Mouse (Mus musculus): Measurements from ENCODE around the gene Slc7a10. TPM values are rescaled to one million over a fixed set of nuclear protein-coding genes. Genes with fewer than 3 reads are reported as not detected.

Gene Slc7a10
- polyA plus RNA-seq (2015; fragmentation: Nextera tagmentation; extraction: Ambion mirVana): 1.8 TPM in 2 replicates

- Histone ChIP-seq H3K36me3 (ENCODE audit: control insufficient read depth, insufficient read depth) (no peaks in the 10 kb centered on the region), H3K9ac (ENCODE audit: low read length) (peak within 1 kb of the TSS; percentile 60), H3K4me1 (ENCODE audit: control insufficient read depth, insufficient read depth, low read length) (peaks cover 14% of the 10 kb centered on the region), H3K27ac (ENCODE audit: low read length) (no peak within 1 kb of the TSS), H3K27me3 (ENCODE audit: control insufficient read depth, insufficient read depth, low read length) (peaks cover 50% of the 10 kb centered on the region), H3K4me3 (ENCODE audit: low read length) (peak within 1 kb of the TSS; percentile 53), H3K9me3 (replicated peaks; ENCODE audit: control insufficient read depth, low read length) (peaks cover 10% of the 10 kb centered on the region), H3K4me2 (ENCODE audit: low read depth, low read length) (peak within 1 kb of the TSS; percentile 72)
- 1% methylated on average over 43 of the region's 43 CpGs for WGBS
- ATAC-seq (replicated peaks; ENCODE audit: extremely low read depth, insufficient read depth, low FRiP score): no peak
These were observed at the start of gene Slc7a10 for GRCm38 (mm10) chr7:35185889-35186569. Gene Slc7a10 (plus strand): TSS chr7:35186385.

- Histone ChIP-seq H3K27ac (ENCODE audit: low read length) (no peak overlapping the region), H3K4me1 (ENCODE audit: control insufficient read depth, insufficient read depth, low read length) (no peaks in the 10 kb centered on the region)
- WGBS: 81% methylated on average over 1 of the region's 1 CpGs
These were observed 48.7 kb upstream of the Slc7a10 start for GRCm38 (mm10) chr7:35137524-35137923.

GRCm38 (mm10) chr7:35138481-35138880 lies 47.7 kb upstream of the Slc7a10 start:
- WGBS: 64% methylated on average over 4 of the region's 4 CpGs

More at GRCm38 (mm10) chr7:35137524-35137923, 48.7 kb upstream of the Slc7a10 start:
- Histone ChIP-seq H3K4me3 (ENCODE audit: low read length) (no peak overlapping the region), H3K4me2 (ENCODE audit: low read depth, low read length) (no peak overlapping the region), H3K9ac (ENCODE audit: low read length) (no peak overlapping the region), H3K27me3 (ENCODE audit: control insufficient read depth, insufficient read depth, low read length) (peaks cover 6% of the 10 kb centered on the region), H3K9me3 (replicated peaks; ENCODE audit: control insufficient read depth, low read length) (no peaks in the 10 kb centered on the region), H3K36me3 (ENCODE audit: control insufficient read depth, insufficient read depth) (no peaks in the 10 kb centered on the region)
- no peak for ATAC-seq (replicated peaks; ENCODE audit: extremely low read depth, insufficient read depth, low FRiP score)

GRCm38 (mm10) chr7:35139880-35140279 lies 46.3 kb upstream of the Slc7a10 start:
- Histone ChIP-seq H3K36me3 (ENCODE audit: control insufficient read depth, insufficient read depth) (no peaks in the 10 kb centered on the region), H3K9ac (ENCODE audit: low read length) (no peak overlapping the region), H3K4me1 (ENCODE audit: control insufficient read depth, insufficient read depth, low read length) (no peaks in the 10 kb centered on the region), H3K27me3 (ENCODE audit: control insufficient read depth, insufficient read depth, low read length) (peaks cover 6% of the 10 kb centered on the region), H3K4me2 (ENCODE audit: low read depth, low read length) (no peak overlapping the region), H3K4me3 (ENCODE audit: low read length) (no peak overlapping the region), H3K9me3 (replicated peaks; ENCODE audit: control insufficient read depth, low read length) (no peaks in the 10 kb centered on the region), H3K27ac (ENCODE audit: low read length) (no peak overlapping the region)
- WGBS: 80% methylated on average over 5 of the region's 5 CpGs
- no peak for ATAC-seq (replicated peaks; ENCODE audit: extremely low read depth, insufficient read depth, low FRiP score)

More at GRCm38 (mm10) chr7:35138481-35138880, 47.7 kb upstream of the Slc7a10 start:
- no peak for ATAC-seq (replicated peaks; ENCODE audit: extremely low read depth, insufficient read depth, low FRiP score)
- Histone ChIP-seq H3K9ac (ENCODE audit: low read length) (no peak overlapping the region), H3K27ac (ENCODE audit: low read length) (no peak overlapping the region), H3K36me3 (ENCODE audit: control insufficient read depth, insufficient read depth) (no peaks in the 10 kb centered on the region), H3K4me3 (ENCODE audit: low read length) (no peak overlapping the region), H3K27me3 (ENCODE audit: control insufficient read depth, insufficient read depth, low read length) (peaks cover 6% of the 10 kb centered on the region), H3K4me2 (ENCODE audit: low read depth, low read length) (no peak overlapping the region), H3K9me3 (replicated peaks; ENCODE audit: control insufficient read depth, low read length) (no peaks in the 10 kb centered on the region), H3K4me1 (ENCODE audit: control insufficient read depth, insufficient read depth, low read length) (no peaks in the 10 kb centered on the region)

GRCm38 (mm10) chr7:35141519-35141918 lies 44.7 kb upstream of the Slc7a10 start:
- Histone ChIP-seq H3K36me3 (ENCODE audit: control insufficient read depth, insufficient read depth) (no peaks in the 10 kb centered on the region), H3K4me1 (ENCODE audit: control insufficient read depth, insufficient read depth, low read length) (no peaks in the 10 kb centered on the region), H3K9ac (ENCODE audit: low read length) (no peak overlapping the region), H3K9me3 (replicated peaks; ENCODE audit: control insufficient read depth, low read length) (no peaks in the 10 kb centered on the region), H3K27ac (ENCODE audit: low read length) (no peak overlapping the region), H3K4me2 (ENCODE audit: low read depth, low read length) (no peak overlapping the region), H3K27me3 (ENCODE audit: control insufficient read depth, insufficient read depth, low read length) (0 out of 2 replicates have a peak, but pooled peaks cover 3% of the 10 kb centered on the region), H3K4me3 (ENCODE audit: low read length) (no peak overlapping the region)
- WGBS: 24% methylated on average over 5 of the region's 5 CpGs
- ATAC-seq (replicated peaks; ENCODE audit: extremely low read depth, insufficient read depth, low FRiP score): no peak

- no peak overlapping the region for H3K4me2 ChIP-seq (ENCODE audit: low read depth, low read length)
- 78% methylated on average over 8 of the region's 8 CpGs for WGBS
- no peak overlapping the region for H3K27ac ChIP-seq (ENCODE audit: low read length)
- no peaks in the 10 kb centered on the region for H3K9me3 ChIP-seq (replicated peaks; ENCODE audit: control insufficient read depth, low read length)
- 0 out of 2 replicates have a peak, but pooled peaks cover 3% of the 10 kb centered on the region for H3K27me3 ChIP-seq (ENCODE audit: control insufficient read depth, insufficient read depth, low read length)
- H3K36me3 ChIP-seq (ENCODE audit: control insufficient read depth, insufficient read depth): no peaks in the 10 kb centered on the region
- ATAC-seq (replicated peaks; ENCODE audit: extremely low read depth, insufficient read depth, low FRiP score): no peak
- no peak overlapping the region for H3K9ac ChIP-seq (ENCODE audit: low read length)
- H3K4me1 ChIP-seq (ENCODE audit: control insufficient read depth, insufficient read depth, low read length): no peaks in the 10 kb centered on the region
- no peak overlapping the region for H3K4me3 ChIP-seq (ENCODE audit: low read length)
These were observed 43.7 kb upstream of the Slc7a10 start for GRCm38 (mm10) chr7:35142522-35142921.

- Histone ChIP-seq H3K4me1 (ENCODE audit: control insufficient read depth, insufficient read depth, low read length) (no peaks in the 10 kb centered on the region), H3K36me3 (ENCODE audit: control insufficient read depth, insufficient read depth) (no peaks in the 10 kb centered on the region), H3K4me2 (ENCODE audit: low read depth, low read length) (no peak overlapping the region), H3K9ac (ENCODE audit: low read length) (no peak overlapping the region), H3K4me3 (ENCODE audit: low read length) (no peak overlapping the region), H3K27ac (ENCODE audit: low read length) (no peak overlapping the region), H3K27me3 (ENCODE audit: control insufficient read depth, insufficient read depth, low read length) (0 out of 2 replicates have a peak, but pooled peaks cover 3% of the 10 kb centered on the region), H3K9me3 (replicated peaks; ENCODE audit: control insufficient read depth, low read length) (no peaks in the 10 kb centered on the region)
- 64% methylated on average over 6 of the region's 6 CpGs for WGBS
- no peak for ATAC-seq (replicated peaks; ENCODE audit: extremely low read depth, insufficient read depth, low FRiP score)
These were observed 42.1 kb upstream of the Slc7a10 start for GRCm38 (mm10) chr7:35143864-35144618.

GRCm38 (mm10) chr7:35145068-35145467 lies 41.1 kb upstream of the Slc7a10 start:
- WGBS: 67% methylated on average over 9 of the region's 9 CpGs
- Histone ChIP-seq H3K9me3 (replicated peaks; ENCODE audit: control insufficient read depth, low read length) (no peaks in the 10 kb centered on the region), H3K36me3 (ENCODE audit: control insufficient read depth, insufficient read depth) (no peaks in the 10 kb centered on the region), H3K4me2 (ENCODE audit: low read depth, low read length) (no peak overlapping the region), H3K27ac (ENCODE audit: low read length) (no peak overlapping the region), H3K4me3 (ENCODE audit: low read length) (no peak overlapping the region), H3K27me3 (ENCODE audit: control insufficient read depth, insufficient read depth, low read length) (no peaks in the 10 kb centered on the region), H3K4me1 (ENCODE audit: control insufficient read depth, insufficient read depth, low read length) (no peaks in the 10 kb centered on the region), H3K9ac (ENCODE audit: low read length) (no peak overlapping the region)
- ATAC-seq (replicated peaks; ENCODE audit: extremely low read depth, insufficient read depth, low FRiP score): no peak

- H3K9ac ChIP-seq (ENCODE audit: low read length): no peak overlapping the region
- no peak overlapping the region for H3K4me2 ChIP-seq (ENCODE audit: low read depth, low read length)
- H3K36me3 ChIP-seq (ENCODE audit: control insufficient read depth, insufficient read depth): no peaks in the 10 kb centered on the region
- no peak for ATAC-seq (replicated peaks; ENCODE audit: extremely low read depth, insufficient read depth, low FRiP score)
- H3K27me3 ChIP-seq (ENCODE audit: control insufficient read depth, insufficient read depth, low read length): no peaks in the 10 kb centered on the region
- no peak overlapping the region for H3K4me3 ChIP-seq (ENCODE audit: low read length)
- no peaks in the 10 kb centered on the region for H3K4me1 ChIP-seq (ENCODE audit: control insufficient read depth, insufficient read depth, low read length)
- no peak overlapping the region for H3K27ac ChIP-seq (ENCODE audit: low read length)
- H3K9me3 ChIP-seq (replicated peaks; ENCODE audit: control insufficient read depth, low read length): no peaks in the 10 kb centered on the region
- 63% methylated on average over 10 of the region's 10 CpGs for WGBS
These were observed 39.9 kb upstream of the Slc7a10 start for GRCm38 (mm10) chr7:35146269-35146668.
